Mouse (Mus musculus) testis, postnatal 14 days (tissue): ENCODE results near the gene Phactr1.

Experiments
- DNase-seq: peaks from one replicate; pipeline ENCODE4 v3.0.0; 2021; ENCODE audit warnings: low spot score

Gene Phactr1

GRCm38 (mm10) chr13:42759170-42759569 is 78.7 kb downstream of the Phactr1 start:
- DNase-seq = no peak

GRCm38 (mm10) chr13:42760907-42761544 is 80.6 kb downstream of the Phactr1 start:
- no peak for DNase-seq

- DNase-seq = no peak
These were observed 91.9 kb downstream of the Phactr1 start for GRCm38 (mm10) chr13:42772314-42772713.

GRCm38 (mm10) chr13:42774040-42774439 is 93.6 kb downstream of the Phactr1 start:
- DNase-seq = no peak

GRCm38 (mm10) chr13:42782151-42782550 is 101.7 kb downstream of the Phactr1 start:
- DNase-seq = no peak

GRCm38 (mm10) chr13:42789221-42789620 is 108.8 kb downstream of the Phactr1 start:
- no peak for DNase-seq

- DNase-seq = no peak
These were observed 111.9 kb downstream of the Phactr1 start for GRCm38 (mm10) chr13:42792279-42792678.

- no peak for DNase-seq
These were observed 120.1 kb downstream of the Phactr1 start for GRCm38 (mm10) chr13:42800523-42800922.

GRCm38 (mm10) chr13:42804314-42804713 is 123.9 kb downstream of the Phactr1 start:
- no peak for DNase-seq

GRCm38 (mm10) chr13:42812762-42813161 is 132.3 kb downstream of the Phactr1 start:
- peak; percentile 24 for DNase-seq

- peak; percentile 73 for DNase-seq
These were observed 138.0 kb downstream of the Phactr1 start for GRCm38 (mm10) chr13:42818378-42818777.

- DNase-seq = peak; percentile 86
These were observed 140.1 kb downstream of the Phactr1 start for GRCm38 (mm10) chr13:42820513-42820912.

GRCm38 (mm10) chr13:42821426-42822106 is 141.1 kb downstream of the Phactr1 start:
- peak; percentile 81 for DNase-seq

- peak; percentile 82 for DNase-seq
These were observed 142.1 kb downstream of the Phactr1 start for GRCm38 (mm10) chr13:42822545-42822944.

GRCm38 (mm10) chr13:42823875-42824274 is 143.5 kb downstream of the Phactr1 start:
- no peak for DNase-seq

GRCm38 (mm10) chr13:42826602-42827001 is 146.2 kb downstream of the Phactr1 start:
- DNase-seq = peak; percentile 13

GRCm38 (mm10) chr13:42828978-42829377 is 148.6 kb downstream of the Phactr1 start:
- no peak for DNase-seq

- DNase-seq = no peak
These were observed 155.0 kb downstream of the Phactr1 start for GRCm38 (mm10) chr13:42835441-42835840.

GRCm38 (mm10) chr13:42839358-42839757 is 158.9 kb downstream of the Phactr1 start:
- no peak for DNase-seq

GRCm38 (mm10) chr13:42852086-42852485 is 171.7 kb downstream of the Phactr1 start:
- DNase-seq = no peak

GRCm38 (mm10) chr13:42853900-42854595 is 173.6 kb downstream of the Phactr1 start:
- DNase-seq = no peak

GRCm38 (mm10) chr13:42866162-42866941 is 185.9 kb downstream of the Phactr1 start:
- DNase-seq = peak; percentile 21
